Mouse (Mus musculus) liver, postnatal 0 days (tissue): Measurements from ENCODE around the gene Kpna2.

Source experiments
- CTCF ChIP-seq: sonication (generic); IDR thresholded peaks from 2 replicates; pipeline ENCODE4 v1.5.1; 2016; ENCODE audit warnings: antibody characterized with exemption, low read depth
- EP300 ChIP-seq: IDR thresholded peaks from 2 replicates; pipeline ENCODE4 v1.6.1; 2016; ENCODE audit warnings: antibody characterized with exemption, low read depth, mild to moderate bottlenecking

GRCm38 (mm10) chr11:107014597-107015309, 15.4 kb upstream of the Kpna2 start:
- TF ChIP-seq EP300 (no peak), CTCF (peak; percentile 65)
